Mouse (Mus musculus) limb, embryonic 13.5 days (tissue): ENCODE measurements at regions not wholly inside any gene's neighbourhood (a gene's known extent, or its start where the extent isn't known, plus 50 kb on each side); places are given as distances from the start of the nearest gene placed in this dataset.
A peak's percentile ranks its signal among the peaks of the same experiment; 100 is the strongest.

ENCODE experiments used
- ATAC-seq: fragments of 200-750 bp; cut with Nextera tagmentation; 2 replicates; pipeline ENCODE4 v1.8.0; 2017; ENCODE audit warnings: low read depth, moderate number of reproducible peaks, moderate TSS enrichment; ENCODE audit not compliant: low FRiP score
- H3K27ac ChIP-seq: fragments of 300-500 bp; sonication (generic); 2 replicates; pipeline ENCODE4 v1.5.1; 2015; ENCODE audit warnings: inconsistent platforms, mild to moderate bottlenecking, moderate library complexity
- H3K27me3 ChIP-seq: fragments of 300-500 bp; sonication (generic); 2 replicates; pipeline ENCODE4 v1.6.1; 2015; ENCODE audit warnings: mild to moderate bottlenecking, inconsistent platforms
- H3K36me3 ChIP-seq: fragments of 300-500 bp; sonication (generic); 2 replicates; pipeline ENCODE4 v1.6.1; 2015; ENCODE audit warnings: inconsistent platforms, mild to moderate bottlenecking, moderate library complexity
- H3K4me1 ChIP-seq: fragments of 300-500 bp; sonication (generic); 2 replicates; pipeline ENCODE4 v1.6.1; 2015; ENCODE audit warnings: inconsistent platforms
- H3K4me2 ChIP-seq: fragments of 300-500 bp; sonication (generic); replicated peaks from 2 replicates; pipeline ENCODE4 v1.6.1; 2015; ENCODE audit warnings: inconsistent platforms, mild to moderate bottlenecking, moderate library complexity
- H3K4me3 ChIP-seq: fragments of 300-500 bp; sonication (generic); 2 replicates; pipeline ENCODE4 v1.5.1; 2015; ENCODE audit warnings: moderate library complexity, mild to moderate bottlenecking, inconsistent platforms
- H3K9ac ChIP-seq: fragments of 300-500 bp; sonication (generic); 2 replicates; pipeline ENCODE4 v1.6.1; 2015; ENCODE audit warnings: mild to moderate bottlenecking, inconsistent platforms
- H3K9me3 ChIP-seq: fragments of 300-500 bp; sonication (generic); 2 replicates; pipeline ENCODE4 v1.6.1; 2016; ENCODE audit warnings: inconsistent platforms
- WGBS: fragments of 180-500 bp; shearing (Covaris S2); methylation state at CpG from one replicate; pipeline ENCODE4 v1.1.7; 2015; 5-methylcytosine and 5-hydroxymethylcytosine counted together

- H3K4me2 ChIP-seq = no peak overlapping the region
- no peaks in the 10 kb centered on the region for H3K36me3 ChIP-seq
- peaks cover 16% of the 10 kb centered on the region for H3K4me1 ChIP-seq
- H3K27ac ChIP-seq = no peak overlapping the region
- no peak overlapping the region for H3K4me3 ChIP-seq
- no peak overlapping the region for H3K9ac ChIP-seq
- ATAC-seq = no peak
- 0 out of 2 replicates have a peak, but pooled peaks cover 4% of the 10 kb centered on the region for H3K27me3 ChIP-seq
- 76% methylated on average over 3 of the region's 3 CpGs for WGBS
- 0 out of 2 replicates have a peak, but pooled peaks cover 3% of the 10 kb centered on the region for H3K9me3 ChIP-seq
These were observed 97.0 kb upstream of the Tnp1 start for GRCm38 (mm10) chr1:73112711-73113110.

- Histone ChIP-seq H3K9ac (no peak overlapping the region), H3K4me3 (no peak overlapping the region), H3K9me3 (0 out of 2 replicates have a peak, but pooled peaks cover 3% of the 10 kb centered on the region), H3K4me1 (peaks cover 9% of the 10 kb centered on the region), H3K4me2 (no peak overlapping the region), H3K36me3 (no peaks in the 10 kb centered on the region), H3K27me3 (0 out of 2 replicates have a peak, but pooled peaks cover 4% of the 10 kb centered on the region), H3K27ac (no peak overlapping the region)
- WGBS = 83% methylated on average over 5 of the region's 5 CpGs
- ATAC-seq = no peak
These were observed 96.2 kb upstream of the Tnp1 start for GRCm38 (mm10) chr1:73111911-73112310.

- Histone ChIP-seq H3K27ac (no peak overlapping the region), H3K4me2 (no peak overlapping the region), H3K9ac (no peak overlapping the region), H3K4me3 (no peak overlapping the region), H3K4me1 (no peaks in the 10 kb centered on the region), H3K9me3 (0 out of 2 replicates have a peak, but pooled peaks cover 3% of the 10 kb centered on the region), H3K27me3 (0 out of 2 replicates have a peak, but pooled peaks cover 2% of the 10 kb centered on the region), H3K36me3 (no peaks in the 10 kb centered on the region)
- WGBS = 76% methylated on average over 4 of the region's 4 CpGs
- no peak for ATAC-seq
These were observed 90.3 kb upstream of the Tnp1 start for GRCm38 (mm10) chr1:73105856-73106463.

- Histone ChIP-seq H3K9ac (no peak overlapping the region), H3K4me1 (peaks cover 14% of the 10 kb centered on the region), H3K36me3 (no peaks in the 10 kb centered on the region), H3K27ac (no peak overlapping the region), H3K9me3 (0 out of 2 replicates have a peak, but pooled peaks cover 4% of the 10 kb centered on the region), H3K27me3 (no peaks in the 10 kb centered on the region), H3K4me3 (no peak overlapping the region), H3K4me2 (no peak overlapping the region)
- 81% methylated on average over 6 of the region's 6 CpGs for WGBS
- no peak for ATAC-seq
These were observed 82.1 kb upstream of the Tnp1 start for GRCm38 (mm10) chr1:73097645-73098440.

GRCm38 (mm10) chr1:73089636-73090035 lies 73.9 kb upstream of the Tnp1 start:
- Histone ChIP-seq H3K36me3 (no peaks in the 10 kb centered on the region), H3K4me1 (peaks cover 28% of the 10 kb centered on the region), H3K27ac (peak overlapping the region; percentile 17; the same call in 1 of the 2 replicates), H3K4me2 (no peak overlapping the region), H3K9ac (no peak overlapping the region), H3K9me3 (no peaks in the 10 kb centered on the region), H3K4me3 (no peak overlapping the region), H3K27me3 (no peaks in the 10 kb centered on the region)
- WGBS = 25% methylated on average over 3 of the region's 3 CpGs
- peak; percentile 80 for ATAC-seq

GRCm38 (mm10) chr1:73088494-73088893 lies 72.8 kb upstream of the Tnp1 start:
- Histone ChIP-seq H3K36me3 (no peaks in the 10 kb centered on the region), H3K4me3 (no peak overlapping the region), H3K9me3 (no peaks in the 10 kb centered on the region), H3K27me3 (no peaks in the 10 kb centered on the region), H3K4me2 (no peak overlapping the region), H3K9ac (no peak overlapping the region), H3K4me1 (peaks cover 33% of the 10 kb centered on the region), H3K27ac (peak overlapping the region; percentile 40)
- 21% methylated on average over 2 of the region's 2 CpGs for WGBS
- peak; percentile 19; the same call in 1 of the 2 replicates for ATAC-seq

GRCm38 (mm10) chr1:73084946-73085345 lies 69.2 kb upstream of the Tnp1 start:
- ATAC-seq = no peak
- H3K4me1 ChIP-seq = peaks cover 30% of the 10 kb centered on the region
- no peaks in the 10 kb centered on the region for H3K9me3 ChIP-seq
- no peaks in the 10 kb centered on the region for H3K27me3 ChIP-seq
- H3K9ac ChIP-seq = no peak overlapping the region
- H3K27ac ChIP-seq = no peak overlapping the region
- H3K36me3 ChIP-seq = no peaks in the 10 kb centered on the region
- H3K4me3 ChIP-seq = no peak overlapping the region
- WGBS = 41% methylated on average over 2 of the region's 2 CpGs
- no peak overlapping the region for H3K4me2 ChIP-seq

GRCm38 (mm10) chr1:73083396-73083795 lies 67.7 kb upstream of the Tnp1 start:
- no peak for ATAC-seq
- Histone ChIP-seq H3K9me3 (no peaks in the 10 kb centered on the region), H3K4me2 (no peak overlapping the region), H3K4me1 (peaks cover 16% of the 10 kb centered on the region), H3K9ac (no peak overlapping the region), H3K27ac (no peak overlapping the region), H3K36me3 (no peaks in the 10 kb centered on the region), H3K27me3 (no peaks in the 10 kb centered on the region), H3K4me3 (no peak overlapping the region)
- WGBS = 41% methylated on average over 3 of the region's 3 CpGs

- H3K4me3 ChIP-seq = no peak overlapping the region
- H3K9me3 ChIP-seq = no peaks in the 10 kb centered on the region
- H3K9ac ChIP-seq = no peak overlapping the region
- H3K27me3 ChIP-seq = no peaks in the 10 kb centered on the region
- no peak overlapping the region for H3K27ac ChIP-seq
- peaks cover 13% of the 10 kb centered on the region for H3K4me1 ChIP-seq
- H3K36me3 ChIP-seq = no peaks in the 10 kb centered on the region
- whole genome bisulfite sequencing = 87% methylated on average over 2 of the region's 2 CpGs
- ATAC-seq = no peak
- no peak overlapping the region for H3K4me2 ChIP-seq
These were observed 63.8 kb upstream of the Tnp1 start for GRCm38 (mm10) chr1:73079518-73079917.

- no peak for ATAC-seq
- Histone ChIP-seq H3K4me2 (no peak overlapping the region), H3K36me3 (no peaks in the 10 kb centered on the region), H3K4me3 (no peak overlapping the region), H3K27ac (no peak overlapping the region), H3K9ac (no peak overlapping the region), H3K9me3 (no peaks in the 10 kb centered on the region), H3K27me3 (no peaks in the 10 kb centered on the region), H3K4me1 (peaks cover 16% of the 10 kb centered on the region)
- 80% methylated on average over 4 of the region's 4 CpGs for WGBS
These were observed 61.4 kb upstream of the Tnp1 start for GRCm38 (mm10) chr1:73077156-73077555.

GRCm38 (mm10) chr1:73075699-73076373 lies 60.1 kb upstream of the Tnp1 start:
- 87% methylated on average over 6 of the region's 6 CpGs for WGBS
- Histone ChIP-seq H3K4me3 (no peak overlapping the region), H3K9ac (no peak overlapping the region), H3K4me2 (no peak overlapping the region), H3K27me3 (no peaks in the 10 kb centered on the region), H3K36me3 (no peaks in the 10 kb centered on the region), H3K27ac (no peak overlapping the region), H3K9me3 (no peaks in the 10 kb centered on the region), H3K4me1 (peaks cover 16% of the 10 kb centered on the region)
- ATAC-seq = no peak

GRCm38 (mm10) chr1:73075159-73075558 lies 59.5 kb upstream of the Tnp1 start:
- 65% methylated on average over 2 of the region's 2 CpGs for WGBS
- H3K4me2 ChIP-seq = no peak overlapping the region
- H3K9me3 ChIP-seq = no peaks in the 10 kb centered on the region
- H3K27ac ChIP-seq = no peak overlapping the region
- no peak overlapping the region for H3K4me3 ChIP-seq
- peaks cover 21% of the 10 kb centered on the region for H3K4me1 ChIP-seq
- H3K27me3 ChIP-seq = no peaks in the 10 kb centered on the region
- no peaks in the 10 kb centered on the region for H3K36me3 ChIP-seq
- ATAC-seq = no peak
- no peak overlapping the region for H3K9ac ChIP-seq
